Mouse (Mus musculus) liver, embryonic 11.5 days (tissue): ENCODE results near the gene Gm10801. TPM values are rescaled to one million over a fixed set of nuclear protein-coding genes. Genes with fewer than 3 reads are reported as not detected.
"Not testable (repeated sequence)": the region's sequence is repeated elsewhere in the genome, so short reads cannot be mapped to it uniquely, and the experiment has no call there.

Source experiments
- ATAC-seq: fragments of 200-750 bp; cut with Nextera tagmentation; replicated peaks from 2 replicates; pipeline ENCODE4 v1.8.0; 2017; ENCODE audit warnings: moderate number of reproducible peaks, mild to moderate bottlenecking, moderate TSS enrichment, moderate library complexity; ENCODE audit not compliant: low FRiP score
- DNase-seq: peaks from one replicate; pipeline ENCODE4 v3.0.0-alpha.2; 2017; ENCODE audit warnings: low spot score
- H3K27ac ChIP-seq: fragments of 300-500 bp; sonication (generic); 2 replicates; pipeline ENCODE4 v1.5.1; 2014; ENCODE audit warnings: mild to moderate bottlenecking, low read depth, low read length, control low read depth
- H3K27me3 ChIP-seq: fragments of 300-500 bp; sonication (generic); replicated peaks from 2 replicates; pipeline ENCODE4 v1.6.1; 2014; ENCODE audit warnings: low read length, mixed read lengths; ENCODE audit not compliant: control insufficient read depth, insufficient read depth
- H3K36me3 ChIP-seq: fragments of 300-500 bp; sonication (generic); 2 replicates; pipeline ENCODE4 v1.6.1; 2014; ENCODE audit warnings: mild to moderate bottlenecking, low read length, moderate library complexity, mixed read lengths; ENCODE audit not compliant: control insufficient read depth, insufficient read depth
- H3K4me1 ChIP-seq: fragments of 300-500 bp; sonication (generic); replicated peaks from 2 replicates; pipeline ENCODE4 v1.6.1; 2014; ENCODE audit warnings: low read length, mixed read lengths; ENCODE audit not compliant: control insufficient read depth, insufficient read depth
- H3K4me2 ChIP-seq: fragments of 300-500 bp; sonication (generic); 2 replicates; pipeline ENCODE4 v1.6.1; 2014; ENCODE audit warnings: mild to moderate bottlenecking, control low read depth, moderate library complexity
- H3K4me3 ChIP-seq: fragments of 300-500 bp; sonication (generic); 2 replicates; pipeline ENCODE4 v1.5.1; 2014; ENCODE audit warnings: low read depth, low read length, control low read depth
- H3K9ac ChIP-seq: fragments of 300-500 bp; sonication (generic); 2 replicates; pipeline ENCODE4 v1.6.1; 2014; ENCODE audit warnings: low read depth, low read length, control low read depth
- H3K9me3 ChIP-seq: fragments of 300-500 bp; sonication (generic); 2 replicates; pipeline ENCODE4 v1.6.1; 2016; ENCODE audit warnings: low read length, inconsistent platforms, mixed read lengths; ENCODE audit not compliant: control insufficient read depth
- WGBS: fragments of 180-500 bp; shearing (Covaris S2); extraction: QIAGEN DNeasy Blood & Tissue Kit; methylation state at CpG from one replicate; pipeline ENCODE4 v1.1.7; 2014; 5-methylcytosine and 5-hydroxymethylcytosine counted together
- polyA plus RNA-seq: library from polyadenylated mRNA; unstranded; fragments of >200 nt; fragmentation: Nextera tagmentation; extraction: Ambion mirVana; gene quantifications from 2 replicates; pipeline ENCODE4 v1.2.1, GENCODE M21; 2014

Gm10801 gene
- not detected in 2 replicates for polyA plus RNA-seq

- not testable (repeated sequence) for H3K36me3 ChIP-seq, DNase-seq, H3K27ac ChIP-seq, H3K4me3 ChIP-seq, H3K4me1 ChIP-seq, H3K4me2 ChIP-seq, H3K9me3 ChIP-seq, H3K27me3 ChIP-seq, H3K9ac ChIP-seq, ATAC-seq
- WGBS = 67% methylated on average over 4 of the region's 5 CpGs
These were observed at the start of gene Gm10801 for GRCm38 (mm10) chr2:98661937-98662336. Gm10801 (plus strand) TSS chr2:98662237.

DNA sequence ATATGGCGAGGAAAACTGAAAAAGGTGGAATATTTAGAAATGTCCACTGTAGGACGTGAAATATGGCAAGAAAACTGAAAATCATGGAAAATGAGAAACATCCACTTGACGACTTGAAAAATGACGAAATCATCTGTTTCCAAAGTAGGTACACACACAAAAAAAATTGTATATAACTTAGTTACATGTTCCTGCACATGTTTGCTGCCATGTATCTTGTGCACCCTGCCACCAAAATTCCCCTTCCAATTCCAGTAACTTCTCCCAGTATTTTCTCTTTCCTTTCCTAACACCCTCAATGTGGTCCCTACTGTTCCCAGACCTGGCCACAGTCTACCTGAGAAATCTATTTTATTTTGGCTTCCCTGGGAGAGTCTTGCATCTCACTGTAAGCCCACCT is 5.2 kb downstream of the Gm10801 start, which contains the start of gene Gm10800:
Gene Gm10800, minus strand, starts transcription at position 101 of the 400 bp plus-strand sequence.
- not testable (repeated sequence) for H3K27me3 ChIP-seq, H3K27ac ChIP-seq, H3K36me3 ChIP-seq, H3K4me3 ChIP-seq, H3K9ac ChIP-seq, ATAC-seq, DNase-seq, H3K4me2 ChIP-seq, H3K4me1 ChIP-seq, H3K9me3 ChIP-seq
- WGBS = 83% methylated on average over 4 of the region's 4 CpGs

GRCm38 (mm10) chr2:98697533-98697932 is 35.5 kb downstream of the Gm10801 start:
- DNase-seq (no peak), ATAC-seq (no peak)
- no peaks in the 10 kb centered on the region for H3K36me3 ChIP-seq
- no peaks in the 10 kb centered on the region for H3K27me3 ChIP-seq
- H3K4me1 ChIP-seq = no peaks in the 10 kb centered on the region
- no peak overlapping the region for H3K4me2 ChIP-seq
- H3K4me3 ChIP-seq = no peak overlapping the region
- H3K9me3 ChIP-seq = no peaks in the 10 kb centered on the region
- H3K27ac ChIP-seq = no peak overlapping the region
- 88% methylated on average over 1 of the region's 1 CpGs for WGBS
- no peak overlapping the region for H3K9ac ChIP-seq

Other genes starting within 250 kb of the Gm10801 start
- gene Gm10800, start 5.1 kb downstream of the Gm10801 start, polyA plus RNA-seq = not detected in 2 replicates